Mouse (Mus musculus): ENCODE data around the gene Mterf2.

GRCm38 (mm10) chr10:85103085-85103885, 24.5 kb downstream of the Mterf2 start:
- TF ChIP-seq GATA1 (IDR thresholded peaks at IDR 0.05; ENCODE audit: borderline replicate concordance, low read length) (no peak), FLI1 (IDR thresholded peaks at IDR 0.05; ENCODE audit: low read length) (no peak)
